Mouse (Mus musculus) neural tube, embryonic 10.5 days (tissue): Measurements from ENCODE around the gene Capza3.

Experiments used
- DNase-seq: peaks from one replicate; pipeline ENCODE4 v3.0.0-alpha.2; 2017; ENCODE audit warnings: low spot score; ENCODE audit errors: extremely low spot score

Gene Capza3

GRCm38 (mm10) chr6:140040952-140041351, at the start of gene Capza3:
Gene Capza3, plus strand, starts transcription at chr6:140041252.
- no peak for DNase-seq

GRCm38 (mm10) chr6:140005181-140005580, 35.9 kb upstream of the Capza3 start:
- no peak for DNase-seq

DNA sequence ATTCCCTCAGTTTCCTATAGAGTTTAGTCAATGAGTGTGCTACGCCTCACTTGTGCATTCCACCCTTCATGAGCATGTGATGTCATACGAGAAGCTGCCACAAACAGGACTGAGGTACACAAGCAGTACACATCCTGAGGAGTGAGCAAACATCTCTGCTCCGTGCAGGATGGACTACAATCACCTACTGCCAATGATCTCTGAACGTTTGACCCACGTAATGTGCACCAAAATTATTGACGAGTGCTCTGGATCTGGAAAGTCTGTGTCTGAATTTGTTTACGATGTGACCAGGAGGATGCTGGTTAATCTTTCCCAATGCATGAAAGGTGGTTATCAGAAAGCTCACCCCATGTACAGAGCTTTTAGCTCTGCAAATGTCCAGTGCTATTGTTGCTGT, 16.6 kb upstream of the Capza3 start:
- no peak for DNase-seq

DNA sequence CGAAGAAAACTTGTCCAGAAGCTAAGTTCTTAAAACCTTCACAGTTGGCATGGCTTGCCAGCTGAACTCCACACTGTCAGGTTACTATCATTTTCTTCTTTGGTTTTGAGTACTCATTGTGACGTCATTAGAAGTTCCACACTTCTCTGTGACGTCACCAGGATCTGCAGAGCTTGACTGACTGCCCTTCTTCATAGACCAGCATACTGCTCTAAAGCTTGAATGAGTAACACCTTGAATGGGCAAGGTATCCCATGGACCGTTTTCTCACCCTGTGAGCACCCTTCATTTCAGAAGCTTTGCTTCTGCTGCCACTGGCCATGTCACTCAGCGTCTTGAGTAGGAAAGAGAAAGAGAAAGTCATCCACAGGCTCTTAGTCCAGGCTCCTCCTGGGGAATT, 305 bp downstream of the Capza3 start, which contains the start of gene Plcz1:
TSS of gene Plcz1 (minus strand) at position 101 of the 400 bp plus-strand sequence.
- no peak for DNase-seq

DNA sequence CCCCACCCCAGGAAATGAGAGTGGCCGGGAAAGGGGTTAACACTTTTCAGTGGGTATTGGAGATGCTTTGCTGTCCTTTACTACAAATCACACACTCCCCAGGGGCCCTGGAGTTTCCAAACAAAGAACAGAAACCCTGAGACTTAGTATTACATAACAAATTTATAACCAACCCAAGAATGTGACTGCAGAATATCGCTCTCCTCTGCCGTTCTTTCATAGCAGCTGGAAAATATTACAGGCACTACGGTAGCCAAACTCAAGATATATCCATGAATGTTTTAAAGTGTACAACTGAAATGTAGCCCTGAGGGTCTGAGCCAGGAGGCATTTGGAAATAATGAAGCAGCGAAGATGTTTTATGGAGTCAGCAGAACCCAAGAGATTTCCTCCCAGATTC, 10.4 kb downstream of the Capza3 start:
- no peak for DNase-seq

- no peak for DNase-seq
Measured at GRCm38 (mm10) chr6:140054271-140054928, 13.3 kb downstream of the Capza3 start.

- no peak for DNase-seq
Measured at GRCm38 (mm10) chr6:140069177-140069576, 28.1 kb downstream of the Capza3 start.

DNA sequence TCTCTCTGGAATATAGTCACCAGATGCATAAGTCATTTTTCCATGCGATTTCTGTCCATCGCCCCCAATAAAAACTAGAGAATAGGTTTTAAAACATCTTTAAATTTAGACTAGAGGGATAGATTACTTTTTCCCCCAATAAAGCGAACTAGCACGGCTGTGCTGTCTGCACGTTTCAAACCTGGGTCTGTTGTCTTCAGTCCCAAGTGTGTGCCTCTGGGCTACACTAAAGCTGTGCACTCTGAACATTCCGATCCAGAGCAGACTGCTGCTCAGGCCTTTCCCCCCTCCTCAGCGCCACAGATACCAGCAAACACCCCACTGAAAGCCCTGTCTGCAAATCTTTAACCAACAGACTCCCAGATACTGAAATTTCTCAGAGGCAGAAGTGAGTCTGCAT, 39.9 kb downstream of the Capza3 start:
- DNase-seq, result no peak

DNA sequence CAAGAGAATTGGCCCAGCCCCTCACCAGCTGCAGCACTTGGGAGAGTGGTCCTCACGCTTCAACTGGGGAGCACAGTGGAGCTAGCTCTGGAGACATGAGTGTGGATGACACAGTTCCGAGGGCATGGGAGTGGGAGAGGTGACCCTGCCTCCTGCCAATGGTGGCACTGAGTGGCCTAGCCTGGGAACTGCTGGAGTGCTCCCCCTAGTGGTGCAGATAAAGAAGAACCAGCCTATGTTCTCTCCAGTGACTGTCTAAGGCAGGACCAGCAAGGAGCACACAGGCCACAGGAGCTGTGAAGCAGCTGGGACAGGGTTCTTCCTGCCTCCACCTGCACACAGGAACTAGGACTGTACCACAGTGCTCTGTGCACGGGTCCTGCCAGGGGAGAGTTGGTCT, 40.7 kb downstream of the Capza3 start:
- DNase-seq, result no peak

DNA sequence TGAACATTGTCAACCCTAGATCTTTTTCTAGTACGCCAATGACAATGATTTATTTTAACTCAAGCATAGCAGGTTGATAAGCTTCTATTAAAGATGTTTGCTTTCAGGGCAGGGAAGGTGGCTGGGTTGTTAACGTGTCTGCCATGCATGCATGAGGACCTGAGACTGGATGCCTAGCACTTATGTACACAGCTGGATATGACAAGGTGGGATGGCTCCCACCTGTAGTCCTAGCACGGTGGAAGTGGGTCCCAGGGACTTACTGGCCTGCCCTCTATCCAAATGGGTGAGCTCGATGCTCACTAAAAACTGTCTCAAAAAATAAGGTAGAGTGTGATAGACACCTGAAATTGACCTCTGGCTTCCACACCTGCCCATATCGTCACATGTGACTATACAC, 48.8 kb downstream of the Capza3 start:
- DNase-seq, result no peak
